Mouse (Mus musculus) neural tube, embryonic 12.5 days (tissue): ENCODE measurements around the gene Zfp280b. TPM values are rescaled to one million over a fixed set of nuclear protein-coding genes. Genes with fewer than 3 reads are reported as not detected.

Experiments used
- microRNA-seq: library from miRNA; unstranded; fragments of <30 nt; microRNA quantifications from one replicate; pipeline ENCODE4, GENCODE M21; 2017
- polyA plus RNA-seq: library from polyadenylated mRNA; unstranded; fragments of >200 nt; fragmentation: Nextera tagmentation; extraction: Ambion mirVana; gene quantifications from 2 replicates; pipeline ENCODE4 v1.2.1, GENCODE M21; 2016

Gene Zfp280b
- polyA plus RNA-seq, 1 experiment from 2014 or later: 19.5 TPM

Small RNA genes within 50 kb of the gene (microRNA-seq; reads per million reads assigned to microRNA genes)
- not detected for gene Mir6409

Other genes starting within 250 kb of the Zfp280b start
- 2.1 and 4.2 TPM in 2 replicates for gene Gstt1, start 234.1 kb upstream of the Zfp280b start, polyA plus RNA-seq
- gene Gstt4, start 210.1 kb upstream of the Zfp280b start, polyA plus RNA-seq: not detected in 2 replicates
- 8.4 and 8.9 TPM in 2 replicates for gene Gstt2, start 195.2 kb upstream of the Zfp280b start, polyA plus RNA-seq
- 1,568 and 1,704 TPM in 2 replicates for gene Mif, start 172.4 kb upstream of the Zfp280b start, polyA plus RNA-seq
- 2.7 TPM in 2 replicates for gene Derl3, start 139.2 kb upstream of the Zfp280b start, polyA plus RNA-seq
- 282 and 298 TPM in 2 replicates for gene Smarcb1, start 111.0 kb upstream of the Zfp280b start, polyA plus RNA-seq
- 20.2 and 20.6 TPM in 2 replicates for gene Chchd10, start 99.5 kb upstream of the Zfp280b start, polyA plus RNA-seq
- 45.4 and 51.2 TPM in 2 replicates for gene Mmp11, start 96.2 kb upstream of the Zfp280b start, polyA plus RNA-seq
- gene Gm867, start 92.0 kb upstream of the Zfp280b start, polyA plus RNA-seq: 2.4 and 2.5 TPM in 2 replicates
- gene Vpreb3, start 89.6 kb upstream of the Zfp280b start, polyA plus RNA-seq: 0.44 and 0.46 TPM in 2 replicates
- not detected in 2 replicates for gene Gm5134, start 78.1 kb upstream of the Zfp280b start, polyA plus RNA-seq
- gene Slc5a4b, start 78.3 kb downstream of the Zfp280b start, polyA plus RNA-seq: not detected in 2 replicates
- not detected in 2 replicates for gene Slc5a4a, start 114.8 kb downstream of the Zfp280b start, polyA plus RNA-seq
- 128 TPM in 2 replicates for gene Prmt2, start 205.2 kb downstream of the Zfp280b start, polyA plus RNA-seq
- 0.88 and 0.93 TPM in 2 replicates for gene S100b, start 221.2 kb downstream of the Zfp280b start, polyA plus RNA-seq